Mouse (Mus musculus): Measurements from ENCODE around the gene Sox13. TPM values are rescaled to one million over a fixed set of nuclear protein-coding genes. Genes with fewer than 3 reads are reported as not detected.

The Sox13 gene
- polyA plus RNA-seq, 1 experiment = not detected

- no peak overlapping the region for H3K4me3 ChIP-seq (ENCODE audit: insufficient read depth, low read length)
- TF ChIP-seq CTCF (IDR thresholded peaks at IDR 0.05; ENCODE audit: low read depth, low read length) (no peak), POLR2A (IDR thresholded peaks at IDR 0.05; ENCODE audit: borderline replicate concordance, low read depth, low read length) (no peak)
- no peaks in the 10 kb centered on the region for H3K4me1 ChIP-seq (ENCODE audit: control insufficient read depth, insufficient read depth, low read length)
- H3K27ac ChIP-seq (ENCODE audit: insufficient read depth, low read depth, low read length) = no peak overlapping the region
Observed at GRCm38 (mm10) chr1:133387539-133388268, 36.5 kb downstream of the Sox13 start.

- TF ChIP-seq CTCF (IDR thresholded peaks at IDR 0.05; ENCODE audit: low read depth, low read length) (no peak), POLR2A (IDR thresholded peaks at IDR 0.05; ENCODE audit: borderline replicate concordance, low read depth, low read length) (no peak)
- Histone ChIP-seq H3K4me1 (ENCODE audit: control insufficient read depth, insufficient read depth, low read length) (no peaks in the 10 kb centered on the region), H3K27ac (ENCODE audit: insufficient read depth, low read depth, low read length) (no peak overlapping the region), H3K4me3 (ENCODE audit: insufficient read depth, low read length) (no peak overlapping the region)
Observed at GRCm38 (mm10) chr1:133386209-133386608, 38.0 kb downstream of the Sox13 start.

GRCm38 (mm10) chr1:133385506-133385905, 38.7 kb downstream of the Sox13 start:
- Histone ChIP-seq H3K4me1 (ENCODE audit: control insufficient read depth, insufficient read depth, low read length) (no peaks in the 10 kb centered on the region), H3K4me3 (ENCODE audit: insufficient read depth, low read length) (peak overlapping the region; percentile 6; the same call in 1 of the 2 replicates), H3K27ac (ENCODE audit: insufficient read depth, low read depth, low read length) (no peak overlapping the region)
- TF ChIP-seq POLR2A (IDR thresholded peaks at IDR 0.05; ENCODE audit: borderline replicate concordance, low read depth, low read length) (no peak), CTCF (IDR thresholded peaks at IDR 0.05; ENCODE audit: low read depth, low read length) (no peak; the same call in 1 of the 2 replicates)

GRCm38 (mm10) chr1:133383157-133383783, 40.9 kb downstream of the Sox13 start:
- TF ChIP-seq CTCF (IDR thresholded peaks at IDR 0.05; ENCODE audit: low read depth, low read length) = no peak
- no peak for TF ChIP-seq POLR2A (IDR thresholded peaks at IDR 0.05; ENCODE audit: borderline replicate concordance, low read depth, low read length)
- H3K27ac ChIP-seq (ENCODE audit: insufficient read depth, low read depth, low read length) = no peak overlapping the region
- no peak overlapping the region for H3K4me3 ChIP-seq (ENCODE audit: insufficient read depth, low read length)
- H3K4me1 ChIP-seq (ENCODE audit: control insufficient read depth, insufficient read depth, low read length) = no peaks in the 10 kb centered on the region

GRCm38 (mm10) chr1:133382552-133383155, 41.5 kb downstream of the Sox13 start:
- no peak overlapping the region for H3K27ac ChIP-seq (ENCODE audit: insufficient read depth, low read depth, low read length)
- TF ChIP-seq CTCF (IDR thresholded peaks at IDR 0.05; ENCODE audit: low read depth, low read length) = no peak
- TF ChIP-seq POLR2A (IDR thresholded peaks at IDR 0.05; ENCODE audit: borderline replicate concordance, low read depth, low read length) = no peak
- no peak overlapping the region for H3K4me3 ChIP-seq (ENCODE audit: insufficient read depth, low read length)
- no peaks in the 10 kb centered on the region for H3K4me1 ChIP-seq (ENCODE audit: control insufficient read depth, insufficient read depth, low read length)

GRCm38 (mm10) chr1:133382008-133382407, 42.2 kb downstream of the Sox13 start:
- TF ChIP-seq CTCF (IDR thresholded peaks at IDR 0.05; ENCODE audit: low read depth, low read length) (peak; percentile 75), POLR2A (IDR thresholded peaks at IDR 0.05; ENCODE audit: borderline replicate concordance, low read depth, low read length) (no peak)
- Histone ChIP-seq H3K27ac (ENCODE audit: insufficient read depth, low read depth, low read length) (no peak overlapping the region), H3K4me1 (ENCODE audit: control insufficient read depth, insufficient read depth, low read length) (no peaks in the 10 kb centered on the region), H3K4me3 (ENCODE audit: insufficient read depth, low read length) (no peak overlapping the region)

GRCm38 (mm10) chr1:133380347-133381065, 43.7 kb downstream of the Sox13 start:
- Histone ChIP-seq H3K4me3 (ENCODE audit: insufficient read depth, low read length) (no peak overlapping the region), H3K4me1 (ENCODE audit: control insufficient read depth, insufficient read depth, low read length) (no peaks in the 10 kb centered on the region)
- TF ChIP-seq POLR2A (IDR thresholded peaks at IDR 0.05; ENCODE audit: borderline replicate concordance, low read depth, low read length) (no peak), CTCF (IDR thresholded peaks at IDR 0.05; ENCODE audit: low read depth, low read length) (peak; percentile 70)

GRCm38 (mm10) chr1:133379986-133380320, 44.2 kb downstream of the Sox13 start:
- H3K4me1 ChIP-seq (ENCODE audit: control insufficient read depth, insufficient read depth, low read length) = no peaks in the 10 kb centered on the region
- H3K27ac ChIP-seq (ENCODE audit: insufficient read depth, low read depth, low read length) = no peak overlapping the region
- TF ChIP-seq POLR2A (IDR thresholded peaks at IDR 0.05; ENCODE audit: borderline replicate concordance, low read depth, low read length) (no peak), CTCF (IDR thresholded peaks at IDR 0.05; ENCODE audit: low read depth, low read length) (no peak)
- H3K4me3 ChIP-seq (ENCODE audit: insufficient read depth, low read length) = no peak overlapping the region

More at GRCm38 (mm10) chr1:133380347-133381065, 43.7 kb downstream of the Sox13 start:
- no peak overlapping the region for H3K27ac ChIP-seq (ENCODE audit: insufficient read depth, low read depth, low read length)

GRCm38 (mm10) chr1:133379254-133379985, 44.8 kb downstream of the Sox13 start:
- no peak overlapping the region for H3K27ac ChIP-seq (ENCODE audit: insufficient read depth, low read depth, low read length)
- no peaks in the 10 kb centered on the region for H3K4me1 ChIP-seq (ENCODE audit: control insufficient read depth, insufficient read depth, low read length)
- no peak overlapping the region for H3K4me3 ChIP-seq (ENCODE audit: insufficient read depth, low read length)
- TF ChIP-seq POLR2A (IDR thresholded peaks at IDR 0.05; ENCODE audit: borderline replicate concordance, low read depth, low read length) = no peak
- TF ChIP-seq CTCF (IDR thresholded peaks at IDR 0.05; ENCODE audit: low read depth, low read length) = no peak

Measured in bone marrow macrophage, adult 2 months (primary cell).